ENCODE assay signal across 13 mouse cellular contexts in the genomic region with DNA sequence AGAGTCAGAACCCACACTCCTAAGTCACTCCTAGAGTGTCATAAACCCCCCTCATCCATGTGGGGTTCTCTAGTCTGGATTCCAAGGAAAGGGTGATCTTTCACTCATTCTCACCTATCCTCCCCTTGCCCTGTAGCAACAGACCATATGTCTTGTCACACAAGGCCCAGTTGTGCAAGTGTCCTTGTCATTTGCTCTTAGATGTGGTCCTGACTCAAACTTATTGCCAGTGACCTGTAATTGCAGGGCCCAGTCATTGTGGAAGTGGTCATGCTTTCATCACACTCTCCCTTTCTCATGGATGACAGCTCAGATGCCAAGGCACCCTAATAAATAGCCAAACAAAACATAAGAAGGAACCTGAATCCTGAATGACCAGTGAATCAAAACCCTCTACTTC.
DNase-seq lines count a peak whose midpoint lies in the region.
"Had no signal": no experiment of that assay in that cellular context is flagged by ENCODE, and none has a peak within 500 bp of the region (broad histone marks: within the 10 kb centered on the region; RNA-seq: fewer than 3 reads in every experiment).

No protein-coding gene starts in this region.

- peak; percentile 7 to 78 for DNase-seq in adrenal gland, adult (ENCODE audit: inconsistent age in 2 of 2, low spot score in 1 of 2)
- DNase-seq in adrenal gland, postnatal 10 days, result no peak
- peak; percentile 52 for DNase-seq in adrenal gland, adult 8-10 months
- DNase-seq in adrenal gland, postnatal 25 days, result no peak
- peak; percentile 14 for DNase-seq in adrenal gland, postnatal 14 days
- DNase-seq: B cell, adult 2 months; cerebellum, adult 11 months; cerebellum, adult 18-20 months; cerebellum, adult 8-10 months; cerebellum, adult 9-11 months; cerebellum, postnatal 14 days; cerebellum, postnatal 36 days; embryo, embryonic 11 days had no signal

Comparison
In these comparisons a context has a peak if more than half of its experiments do, and no peak if none do; other contexts are left out.
1. DNase-seq: peak in adrenal gland, adult (2 of 2), adrenal gland, adult 8-10 months (single experiment) and adrenal gland, postnatal 14 days (single experiment); none in adrenal gland, postnatal 10 days (single experiment) and adrenal gland, postnatal 25 days (single experiment).